8 mouse cellular contexts compared by ENCODE assay signal in the genomic region with DNA sequence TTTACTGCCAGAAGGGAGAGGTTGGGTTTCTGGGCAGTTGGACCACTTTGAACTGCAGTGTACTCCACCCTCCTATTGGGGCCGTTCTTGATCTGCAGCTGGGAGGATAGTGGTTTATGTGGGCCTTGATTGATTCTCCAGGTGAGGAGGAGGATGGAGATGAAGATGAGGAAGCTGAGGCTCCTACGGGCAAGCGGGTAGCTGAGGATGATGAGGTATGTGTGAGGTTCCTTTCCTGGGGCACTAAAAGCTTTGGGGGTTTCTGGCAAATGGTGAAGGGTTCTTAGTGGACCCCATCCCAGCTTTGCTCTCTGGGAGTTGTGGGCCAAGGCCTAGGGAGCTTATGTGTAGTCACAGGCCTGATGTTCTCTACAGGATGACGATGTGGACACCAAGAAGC. TPM values are rescaled to one million over a fixed set of nuclear protein-coding genes. Genes with fewer than 3 reads are reported as not detected.
DNase-seq lines count a peak whose midpoint lies in the region; ATAC-seq and TF ChIP-seq lines count a peak whose summit lies in the region.

No protein-coding gene starts in this region.

- intact Hi-C loops in heart, postnatal 10 days (cut with DNase I): loop anchor here (1.0 kb wide), 1 partner anchor 89 kb away; no protein-coding TSS in a partner anchor

- H3K4me2 ChIP-seq in heart, embryonic 12.5 days: peak overlapping the region; percentile 95
- H3K4me2 ChIP-seq in hindbrain, embryonic 11.5 days (replicated peaks; ENCODE audit: low read depth, low read length): peak overlapping the region; percentile 88
- peak overlapping the region; percentile 98 for H3K4me2 ChIP-seq in midbrain, embryonic 11.5 days

- peak overlapping the region; percentile 100 for H3K9ac ChIP-seq in heart, embryonic 12.5 days
- H3K9ac ChIP-seq in ES-E14 (ENCODE audit: insufficient read depth, low read depth, low read length, poor library complexity, severe bottlenecking): peak overlapping the region; percentile 99
- H3K9ac ChIP-seq in hindbrain, embryonic 11.5 days (ENCODE audit: low read depth, low read length): peak overlapping the region; percentile 100
- H3K9ac ChIP-seq in midbrain, embryonic 11.5 days (ENCODE audit: low read length): peak overlapping the region; percentile 100

- ATAC-seq in heart, embryonic 12.5 days (ENCODE audit: insufficient number of reproducible peaks, low FRiP score): no peak
- no peak for ATAC-seq in hindbrain, embryonic 11.5 days (ENCODE audit: low FRiP score)
- ATAC-seq in midbrain, embryonic 11.5 days (ENCODE audit: low FRiP score): no peak

- 59% methylated on average over 4 of the region's 4 CpGs for WGBS in heart, embryonic 12.5 days
- 54% methylated on average over 4 of the region's 4 CpGs for WGBS in hindbrain, embryonic 11.5 days
- 57% methylated on average over 4 of the region's 4 CpGs for WGBS in midbrain, embryonic 11.5 days

- no peak for DNase-seq in heart, postnatal 10 days
- DNase-seq in ES-E14 (ENCODE audit: low read depth, low spot score): no peak
- no peak for DNase-seq in hindbrain, embryonic 11.5 days (ENCODE audit: low spot score)
- DNase-seq in midbrain, embryonic 11.5 days (ENCODE audit: low spot score, missing footprints): peak; percentile 87
- no peak for DNase-seq in thymus, postnatal 4 days
- DNase-seq in left cerebral cortex, adult 11 months (ENCODE audit: low spot score): no peak
- DNase-seq in kidney, postnatal 25 days: no peak

- H3K36me3 ChIP-seq in heart, embryonic 12.5 days: peaks cover 28% of the 10 kb centered on the region
- H3K36me3 ChIP-seq in ES-E14 (ENCODE audit: control insufficient read depth, insufficient read depth, low read length, poor library complexity, severe bottlenecking): peaks cover 36% of the 10 kb centered on the region
- H3K36me3 ChIP-seq in hindbrain, embryonic 11.5 days (ENCODE audit: control insufficient read depth, insufficient read depth, low read length): peaks cover 12% of the 10 kb centered on the region
- H3K36me3 ChIP-seq in midbrain, embryonic 11.5 days (ENCODE audit: control insufficient read depth, insufficient read depth, low read length): peaks cover 14% of the 10 kb centered on the region

- in situ Hi-C loops in ES-E14 (cut with MboI; ENCODE audit: low sequenced_read_pairs in 2 of 2, unreplicated experiment in 2 of 2): no loop called here

- peaks cover 36% of the 10 kb centered on the region for H3K4me1 ChIP-seq in heart, embryonic 12.5 days (replicated peaks)
- H3K4me1 ChIP-seq in ES-E14 (ENCODE audit: control insufficient read depth in 2 of 2, insufficient read depth in 2 of 2, low read length in 2 of 2, poor library complexity in 1 of 2): peaks cover 0 to 5% of the 10 kb centered on the region in 2 experiments; a peak in 1 of 4 replicates
- peaks cover 7% of the 10 kb centered on the region for H3K4me1 ChIP-seq in hindbrain, embryonic 11.5 days (replicated peaks; ENCODE audit: control insufficient read depth, insufficient read depth, low read length)
- peaks cover 34% of the 10 kb centered on the region for H3K4me1 ChIP-seq in midbrain, embryonic 11.5 days (ENCODE audit: control insufficient read depth, insufficient read depth, low read length)

- 0 out of 2 replicates have a peak overlapping the region, but pooled peaks have one; percentile 95 for H3K27ac ChIP-seq in heart, embryonic 12.5 days (ENCODE audit: poor library complexity, severe bottlenecking)
- peak overlapping the region; percentile 37; the same call in 1 of the 2 replicates for H3K27ac ChIP-seq in ES-E14 (ENCODE audit: insufficient read depth, low read depth, low read length, poor library complexity, severe bottlenecking)
- 0 out of 2 replicates have a peak overlapping the region, but pooled peaks have one; percentile 94 for H3K27ac ChIP-seq in hindbrain, embryonic 11.5 days (ENCODE audit: low read depth, low read length)
- H3K27ac ChIP-seq in midbrain, embryonic 11.5 days (ENCODE audit: low read depth, low read length): peak overlapping the region; percentile 89; the same call in 1 of the 2 replicates

- H3K27me3 ChIP-seq in heart, embryonic 12.5 days (replicated peaks): no peaks in the 10 kb centered on the region
- no peaks in the 10 kb centered on the region for H3K27me3 ChIP-seq in hindbrain, embryonic 11.5 days (ENCODE audit: control insufficient read depth, insufficient read depth, low read length)
- no peaks in the 10 kb centered on the region for H3K27me3 ChIP-seq in midbrain, embryonic 11.5 days (ENCODE audit: control insufficient read depth, insufficient read depth, low read length)

- H3K4me3 ChIP-seq in heart, embryonic 12.5 days: peak overlapping the region; percentile 90
- H3K4me3 ChIP-seq in ES-E14 (ENCODE audit: insufficient read depth in 1 of 2, low read depth in 1 of 2, low read length in 2 of 2, poor library complexity in 1 of 2, severe bottlenecking in 1 of 2): peak overlapping the region; percentile 82 to 91
- peak overlapping the region; percentile 100 for H3K4me3 ChIP-seq in hindbrain, embryonic 11.5 days (ENCODE audit: low read depth, low read length)
- H3K4me3 ChIP-seq in midbrain, embryonic 11.5 days (ENCODE audit: low read depth, low read length): peak overlapping the region; percentile 92

- no peaks in the 10 kb centered on the region for H3K9me3 ChIP-seq in heart, embryonic 12.5 days (replicated peaks)
- H3K9me3 ChIP-seq in ES-E14 (ENCODE audit: control insufficient read depth, insufficient read depth, low read depth, low read length): no peaks in the 10 kb centered on the region
- H3K9me3 ChIP-seq in hindbrain, embryonic 11.5 days (ENCODE audit: control insufficient read depth, low read length): no peaks in the 10 kb centered on the region
- no peaks in the 10 kb centered on the region for H3K9me3 ChIP-seq in midbrain, embryonic 11.5 days (ENCODE audit: control insufficient read depth, low read length)

TF ChIP-seq in ES-E14, 5 proteins besides CTCF, POLR2A, EP300 and RAD21:
- TF ChIP-seq ZC3H11A (IDR thresholded peaks at IDR 0.05; ENCODE audit: borderline replicate concordance, low read depth, low read length): no peak
- no peak for TF ChIP-seq MAFK (IDR thresholded peaks at IDR 0.05; ENCODE audit: insufficient read depth, low read depth, low read length)
- TF ChIP-seq CHD2 (IDR thresholded peaks at IDR 0.05; ENCODE audit: low read depth, low read length): no peak
- no peak for TF ChIP-seq HCFC1 (IDR thresholded peaks at IDR 0.05; ENCODE audit: borderline replicate concordance, insufficient read depth, low read length)
- no peak for TF ChIP-seq ZNF384 (IDR thresholded peaks at IDR 0.05; ENCODE audit: low read depth, low read length)

RNA-seq across cellular contexts. Expression of gene Ptma, which starts 3.1 kb away (rescaled TPM):
- 1,057 and 1,113 TPM in 2 replicates for polyA plus RNA-seq in heart, embryonic 12.5 days (2016; fragmentation: Nextera tagmentation; extraction: Ambion mirVana)
- 100 to 1,000 TPM; 535 to 599 TPM for total RNA-seq in heart, postnatal 10 days (2021)
- total RNA-seq in ES-E14 (2012; rRNA removed): 2,106 and 2,587 TPM in 2 replicates
- 3,351 and 3,402 TPM in 2 replicates for polyA plus RNA-seq in hindbrain, embryonic 11.5 days (2014; fragmentation: Nextera tagmentation; extraction: Ambion mirVana)
- polyA plus RNA-seq in midbrain, embryonic 11.5 days (2014; fragmentation: Nextera tagmentation; extraction: Ambion mirVana): 3,090 and 3,352 TPM in 2 replicates

RNA-seq across cellular contexts. Expression of gene Pde6d, which starts 52.8 kb away (rescaled TPM):
- 83.5 and 89.5 TPM in 2 replicates for polyA plus RNA-seq in heart, embryonic 12.5 days (2016; fragmentation: Nextera tagmentation; extraction: Ambion mirVana)
- 10 to 100 TPM; 37.9 to 40.9 TPM for total RNA-seq in heart, postnatal 10 days (2021)
- 5.4 and 9.2 TPM in 2 replicates for total RNA-seq in ES-E14 (2012; rRNA removed)
- polyA plus RNA-seq in hindbrain, embryonic 11.5 days (2014; fragmentation: Nextera tagmentation; extraction: Ambion mirVana): 91.9 and 96.0 TPM in 2 replicates
- polyA plus RNA-seq in midbrain, embryonic 11.5 days (2014; fragmentation: Nextera tagmentation; extraction: Ambion mirVana): 94.3 and 98.3 TPM in 2 replicates

RNA-seq across cellular contexts. Expression of gene Cops7b, which starts 53.1 kb away (rescaled TPM):
- 28.6 and 32.6 TPM in 2 replicates for polyA plus RNA-seq in heart, embryonic 12.5 days (2016; fragmentation: Nextera tagmentation; extraction: Ambion mirVana)
- 10 to 100 TPM; 11.0 to 12.6 TPM for total RNA-seq in heart, postnatal 10 days (2021)
- total RNA-seq in ES-E14 (2012; rRNA removed): 23.6 and 27.4 TPM in 2 replicates
- 49.7 and 63.7 TPM in 2 replicates for polyA plus RNA-seq in hindbrain, embryonic 11.5 days (2014; fragmentation: Nextera tagmentation; extraction: Ambion mirVana)
- polyA plus RNA-seq in midbrain, embryonic 11.5 days (2014; fragmentation: Nextera tagmentation; extraction: Ambion mirVana): 54.1 and 54.8 TPM in 2 replicates

Comparison
In these comparisons a context has a peak if more than half of its experiments do, and no peak if none do; other contexts are left out.
1. H3K27ac ChIP-seq: peak in every context shown above with its lines; median percentile 95 in heart, embryonic 12.5 days; 94 in hindbrain, embryonic 11.5 days; 89 in midbrain, embryonic 11.5 days; 37 in ES-E14.